Mouse (Mus musculus) CH12F3 (cell line): Measurements from ENCODE around the gene Slc28a3.

ENCODE experiments used
- in situ Hi-C: fragments of 300-500 bp; cut with MboI; formaldehyde crosslinking; loops from 2 replicates; pipeline ENCODE4 v1.14.3; 2020; ENCODE audit warnings: low sequenced_read_pairs

The Slc28a3 gene

GRCm38 (mm10) chr13:58610716-58611115 is at the start of gene Slc28a3:
TSS of gene Slc28a3 (minus strand) at chr13:58610877.
- in situ Hi-C loops = no loop called here

- in situ Hi-C loops = no loop called here
These were observed 47.3 kb upstream of the Slc28a3 start for GRCm38 (mm10) chr13:58657987-58658386.

GRCm38 (mm10) chr13:58656885-58657284 is 46.2 kb upstream of the Slc28a3 start:
- in situ Hi-C loops = no loop called here

GRCm38 (mm10) chr13:58655552-58655951 is 44.9 kb upstream of the Slc28a3 start:
- in situ Hi-C loops = no loop called here

- in situ Hi-C loops = loop anchor here (25.0 kb wide), 2 partner anchors 847 to 1197 kb away; no protein-coding TSS in a partner anchor
These were observed 29.7 kb upstream of the Slc28a3 start for GRCm38 (mm10) chr13:58640330-58640729.

GRCm38 (mm10) chr13:58638950-58639349 is 28.3 kb upstream of the Slc28a3 start:
- in situ Hi-C loops = loop anchor here (25.0 kb wide), 2 partner anchors 848 to 1198 kb away; no protein-coding TSS in a partner anchor

- in situ Hi-C loops = loop anchor here (25.0 kb wide), 2 partner anchors 850 to 1200 kb away; no protein-coding TSS in a partner anchor
These were observed 26.8 kb upstream of the Slc28a3 start for GRCm38 (mm10) chr13:58637360-58638002.

GRCm38 (mm10) chr13:58633887-58634286 is 23.2 kb upstream of the Slc28a3 start:
- in situ Hi-C loops = loop anchor here (25.0 kb wide), 2 partner anchors 853 to 1203 kb away; no protein-coding TSS in a partner anchor

GRCm38 (mm10) chr13:58630756-58631155 is 20.1 kb upstream of the Slc28a3 start:
- in situ Hi-C loops = loop anchor here (25.0 kb wide), 2 partner anchors 857 to 1207 kb away; no protein-coding TSS in a partner anchor

GRCm38 (mm10) chr13:58629365-58630050 is 18.8 kb upstream of the Slc28a3 start:
- in situ Hi-C loops = loop anchor here (25.0 kb wide), 2 partner anchors 858 to 1208 kb away; no protein-coding TSS in a partner anchor

GRCm38 (mm10) chr13:58622647-58623046 is 12.0 kb upstream of the Slc28a3 start:
- in situ Hi-C loops = no loop called here

GRCm38 (mm10) chr13:58619301-58619700 is 8.6 kb upstream of the Slc28a3 start:
- in situ Hi-C loops = no loop called here

GRCm38 (mm10) chr13:58610059-58610458 is 618 bp downstream of the Slc28a3 start:
- in situ Hi-C loops = no loop called here

GRCm38 (mm10) chr13:58601201-58601855 is 9.3 kb downstream of the Slc28a3 start:
- in situ Hi-C loops = no loop called here

GRCm38 (mm10) chr13:58598578-58598977 is 12.1 kb downstream of the Slc28a3 start:
- in situ Hi-C loops = no loop called here

- in situ Hi-C loops = no loop called here
These were observed 17.5 kb downstream of the Slc28a3 start for GRCm38 (mm10) chr13:58593129-58593528.

- in situ Hi-C loops = no loop called here
These were observed 18.8 kb downstream of the Slc28a3 start for GRCm38 (mm10) chr13:58591912-58592311.

GRCm38 (mm10) chr13:58590630-58591029 is 20.0 kb downstream of the Slc28a3 start:
- in situ Hi-C loops = no loop called here

- in situ Hi-C loops = no loop called here
These were observed 21.2 kb downstream of the Slc28a3 start for GRCm38 (mm10) chr13:58589517-58589858.

GRCm38 (mm10) chr13:58588655-58589516 is 21.8 kb downstream of the Slc28a3 start:
- in situ Hi-C loops = no loop called here

GRCm38 (mm10) chr13:58587962-58588361 is 22.7 kb downstream of the Slc28a3 start:
- in situ Hi-C loops = no loop called here
